Mouse (Mus musculus) mammary gland, adult 2 months (tissue): Measurements from ENCODE around the gene Klrc3. TPM values are rescaled to one million over a fixed set of nuclear protein-coding genes. Genes with fewer than 3 reads are reported as not detected.

Experiments used
- polyA plus RNA-seq: library from polyadenylated mRNA; depleted of rRNA; stranded (reverse); fragments of >200 nt; gene quantifications from 2 replicates; pipeline ENCODE4 v1.2.3, GENCODE M21; 2012; ENCODE audit warnings: low replicate concordance; rRNA removed

Klrc3 gene
- 0.30 and 0.95 TPM in 2 replicates for polyA plus RNA-seq

GRCm38 (mm10) chr6:129643237-129643636 lies at the start of gene Klrc3:
Gene Klrc3, minus strand, starts transcription at chr6:129643337.

GRCm38 (mm10) chr6:129678873-129679272 lies 35.7 kb upstream of the Klrc3 start, which contains the start of gene Klrc1:
Gene Klrc1, minus strand, starts transcription at chr6:129678973.

GRCm38 (mm10) chr6:129660589-129660988 lies 17.5 kb upstream of the Klrc3 start, which contains the start of gene Klrc2:
Gene Klrc2, minus strand, starts transcription at chr6:129660689.

GRCm38 (mm10) chr6:129623735-129624134 lies 19.4 kb downstream of the Klrc3 start, which contains the start of gene Klrk1:
Gene Klrk1, minus strand, starts transcription at chr6:129623864.

GRCm38 (mm10) chr6:129591508-129591907 lies 51.6 kb downstream of the Klrc3 start, which contains the start of gene Klrd1:
Gene Klrd1, plus strand, starts transcription at chr6:129591782.

Other genes with a start within 250 kb of the Klrc3 start
- 0.17 and 0.33 TPM in 2 replicates for gene Clec1b, start 246.0 kb downstream of the Klrc3 start, polyA plus RNA-seq
- gene Clec9a, start 234.5 kb downstream of the Klrc3 start, polyA plus RNA-seq = 2.1 and 3.8 TPM in 2 replicates
- 1.9 and 3.4 TPM in 2 replicates for gene Clec1a, start 191.3 kb downstream of the Klrc3 start, polyA plus RNA-seq
- 0.05 and 0.17 TPM in 2 replicates for gene Olr1, start 136.2 kb downstream of the Klrc3 start, polyA plus RNA-seq
- not detected in 2 replicates for gene Tmem52b, start 130.8 kb downstream of the Klrc3 start, polyA plus RNA-seq
- 58.2 and 73.7 TPM in 2 replicates for gene Gabarapl1, start 110.2 kb downstream of the Klrc3 start, polyA plus RNA-seq
- 0.37 and 0.92 TPM in 2 replicates for gene Klre1, start 65.4 kb downstream of the Klrc3 start, polyA plus RNA-seq
- 0.81 and 2.4 TPM in 2 replicates for gene Klrd1, start 51.6 kb downstream of the Klrc3 start, polyA plus RNA-seq
- 0.36 and 1.9 TPM in 2 replicates for gene Klrk1, start 19.5 kb downstream of the Klrc3 start, polyA plus RNA-seq
- 0.23 and 0.46 TPM in 2 replicates for gene Klrc2, start 17.4 kb upstream of the Klrc3 start, polyA plus RNA-seq
- 0.70 and 1.2 TPM in 2 replicates for gene Klrc1, start 35.6 kb upstream of the Klrc3 start, polyA plus RNA-seq
- gene Klri1, start 73.8 kb upstream of the Klrc3 start, polyA plus RNA-seq = 0.20 TPM in 1 of 2 replicates, not detected in the other
- 0.13 TPM in 1 of 2 replicates, not detected in the other for gene Klri2, start 97.1 kb upstream of the Klrc3 start, polyA plus RNA-seq
- not detected in 2 replicates for gene Gm156, start 140.9 kb upstream of the Klrc3 start, polyA plus RNA-seq
- gene Gm17631, start 219.3 kb upstream of the Klrc3 start, polyA plus RNA-seq = not detected in 2 replicates
- gene Klra17, start 233.3 kb upstream of the Klrc3 start, polyA plus RNA-seq = 0.16 TPM in 1 of 2 replicates, not detected in the other